Mouse (Mus musculus) neural tube, embryonic 11.5 days (tissue): ENCODE data around the gene Hmga2. TPM values are rescaled to one million over a fixed set of nuclear protein-coding genes. Genes with fewer than 3 reads are reported as not detected.

ENCODE experiments used
- ATAC-seq: fragments of 200-750 bp; cut with Nextera tagmentation; 2 replicates; pipeline ENCODE4 v1.8.0; 2017; ENCODE audit warnings: moderate number of reproducible peaks, mild to moderate bottlenecking, moderate TSS enrichment, moderate library complexity; ENCODE audit not compliant: insufficient read depth, low FRiP score, low TSS enrichment
- DNase-seq: peaks from one replicate; pipeline ENCODE4 v3.0.0-alpha.2; 2015; ENCODE audit warnings: low spot score
- H3K27ac ChIP-seq: fragments of 300-500 bp; sonication (generic); 2 replicates; pipeline ENCODE4 v1.5.1; 2014; ENCODE audit warnings: low read depth, mild to moderate bottlenecking, low read length
- H3K27me3 ChIP-seq: fragments of 300-500 bp; sonication (generic); 2 replicates; pipeline ENCODE4 v1.6.1; 2014; ENCODE audit warnings: mild to moderate bottlenecking, low read length, mixed read lengths; ENCODE audit not compliant: control insufficient read depth, insufficient read depth
- H3K36me3 ChIP-seq: fragments of 300-500 bp; sonication (generic); 2 replicates; pipeline ENCODE4 v1.6.1; 2014; ENCODE audit warnings: mild to moderate bottlenecking, low read length, moderate library complexity, mixed read lengths; ENCODE audit not compliant: control insufficient read depth, insufficient read depth
- H3K4me1 ChIP-seq: fragments of 300-500 bp; sonication (generic); 2 replicates; pipeline ENCODE4 v1.6.1; 2014; ENCODE audit warnings: low read length, mixed read lengths; ENCODE audit not compliant: control insufficient read depth, insufficient read depth
- H3K4me2 ChIP-seq: fragments of 300-500 bp; sonication (generic); 2 replicates; pipeline ENCODE4 v1.6.1; 2014; ENCODE audit warnings: low read depth, mild to moderate bottlenecking, moderate library complexity
- H3K4me3 ChIP-seq: fragments of 300-500 bp; sonication (generic); 2 replicates; pipeline ENCODE4 v1.5.1; 2014; ENCODE audit warnings: low read depth, low read length
- H3K9ac ChIP-seq: fragments of 300-500 bp; sonication (generic); 2 replicates; pipeline ENCODE4 v1.6.1; 2014; ENCODE audit warnings: mild to moderate bottlenecking, low read length
- H3K9me3 ChIP-seq: fragments of 300-500 bp; sonication (generic); 2 replicates; pipeline ENCODE4 v1.6.1; 2016; ENCODE audit warnings: low read length; ENCODE audit not compliant: control insufficient read depth
- WGBS: fragments of 180-500 bp; shearing (Covaris S2); extraction: QIAGEN DNeasy Blood & Tissue Kit; methylation state at CpG from one replicate; pipeline ENCODE4 v1.1.7; 2014; 5-methylcytosine and 5-hydroxymethylcytosine counted together
- polyA plus RNA-seq: library from polyadenylated mRNA; unstranded; fragments of >200 nt; fragmentation: Nextera tagmentation; extraction: Ambion mirVana; gene quantifications from 2 replicates; pipeline ENCODE4 v1.2.1, GENCODE M21; 2014

Gene Hmga2
- polyA plus RNA-seq, 1 experiment from 2014 or later = 49.7 TPM

- H3K4me3 ChIP-seq = no peak overlapping the region
- no peak for ATAC-seq
- no peak for DNase-seq
- H3K4me1 ChIP-seq = peaks cover 51% of the 10 kb centered on the region
- no peaks in the 10 kb centered on the region for H3K36me3 ChIP-seq
- 38% methylated on average over 7 of the region's 7 CpGs for WGBS
- no peaks in the 10 kb centered on the region for H3K27me3 ChIP-seq
- H3K9me3 ChIP-seq = no peaks in the 10 kb centered on the region
- H3K9ac ChIP-seq = peak overlapping the region; percentile 15; the same call in 1 of the 2 replicates
- H3K27ac ChIP-seq = peak overlapping the region; percentile 85
- 0 out of 2 replicates have a peak overlapping the region, but pooled peaks have one; percentile 20 for H3K4me2 ChIP-seq
Measured at GRCm38 (mm10) chr10:120418211-120418610, 58.1 kb downstream of the Hmga2 start.

GRCm38 (mm10) chr10:120417488-120418118, 58.7 kb downstream of the Hmga2 start:
- Histone ChIP-seq H3K4me1 (peaks cover 45% of the 10 kb centered on the region), H3K4me3 (no peak overlapping the region)

GRCm38 (mm10) chr10:120417116-120417487, 59.2 kb downstream of the Hmga2 start:
- H3K36me3 ChIP-seq = no peaks in the 10 kb centered on the region
- ATAC-seq (peak; percentile 32; the same call in 1 of the 2 replicates), DNase-seq (peak; percentile 46)
- no peak overlapping the region for H3K4me2 ChIP-seq
- no peaks in the 10 kb centered on the region for H3K27me3 ChIP-seq
- H3K9ac ChIP-seq = no peak overlapping the region
- H3K4me1 ChIP-seq = peaks cover 41% of the 10 kb centered on the region
- peak overlapping the region; percentile 85 for H3K27ac ChIP-seq
- no peak overlapping the region for H3K4me3 ChIP-seq
- WGBS = 22% methylated on average over 5 of the region's 5 CpGs
- no peaks in the 10 kb centered on the region for H3K9me3 ChIP-seq

More at GRCm38 (mm10) chr10:120417488-120418118, 58.7 kb downstream of the Hmga2 start:
- Histone ChIP-seq H3K36me3 (no peaks in the 10 kb centered on the region), H3K27ac (peak overlapping the region; percentile 85), H3K9me3 (no peaks in the 10 kb centered on the region), H3K9ac (peak overlapping the region; percentile 15; the same call in 1 of the 2 replicates), H3K27me3 (no peaks in the 10 kb centered on the region), H3K4me2 (peak overlapping the region; percentile 20; the same call in 1 of the 2 replicates)
- DNase-seq = peak; percentile 64
- 1% methylated on average over 7 of the region's 7 CpGs for WGBS
- peak; percentile 67 for ATAC-seq

- no peak for DNase-seq
- Histone ChIP-seq H3K27me3 (no peaks in the 10 kb centered on the region), H3K36me3 (no peaks in the 10 kb centered on the region), H3K9me3 (no peaks in the 10 kb centered on the region), H3K4me3 (no peak overlapping the region), H3K4me2 (no peak overlapping the region), H3K9ac (no peak overlapping the region), H3K27ac (peak overlapping the region; percentile 85), H3K4me1 (peaks cover 39% of the 10 kb centered on the region)
- no peak for ATAC-seq
- 65% methylated on average over 12 of the region's 12 CpGs for WGBS
Measured at GRCm38 (mm10) chr10:120416628-120417027, 59.6 kb downstream of the Hmga2 start.

GRCm38 (mm10) chr10:120412215-120412614, 64.1 kb downstream of the Hmga2 start:
- no peak overlapping the region for H3K4me3 ChIP-seq
- H3K9me3 ChIP-seq = no peaks in the 10 kb centered on the region
- peaks cover 8% of the 10 kb centered on the region for H3K4me1 ChIP-seq
- H3K27me3 ChIP-seq = no peaks in the 10 kb centered on the region
- WGBS = 53% methylated on average over 5 of the region's 5 CpGs
- ATAC-seq = no peak
- H3K36me3 ChIP-seq = no peaks in the 10 kb centered on the region
- H3K27ac ChIP-seq = no peak overlapping the region
- DNase-seq = no peak
- H3K4me2 ChIP-seq = no peak overlapping the region
- no peak overlapping the region for H3K9ac ChIP-seq

GRCm38 (mm10) chr10:120410958-120411357, 65.3 kb downstream of the Hmga2 start:
- WGBS = 72% methylated on average over 4 of the region's 4 CpGs
- H3K27me3 ChIP-seq = no peaks in the 10 kb centered on the region
- no peak overlapping the region for H3K4me2 ChIP-seq
- no peak overlapping the region for H3K27ac ChIP-seq
- H3K9ac ChIP-seq = no peak overlapping the region
- no peaks in the 10 kb centered on the region for H3K36me3 ChIP-seq
- no peak overlapping the region for H3K4me3 ChIP-seq
- no peaks in the 10 kb centered on the region for H3K9me3 ChIP-seq
- ATAC-seq (no peak), DNase-seq (no peak)
- peaks cover 4% of the 10 kb centered on the region; the same call in 1 of the 2 replicates for H3K4me1 ChIP-seq

- no peaks in the 10 kb centered on the region for H3K27me3 ChIP-seq
- ATAC-seq = no peak
- H3K4me3 ChIP-seq = no peak overlapping the region
- no peak overlapping the region for H3K4me2 ChIP-seq
- no peaks in the 10 kb centered on the region for H3K36me3 ChIP-seq
- WGBS = 89% methylated on average over 9 of the region's 9 CpGs
- peaks cover 4% of the 10 kb centered on the region; the same call in 1 of the 2 replicates for H3K4me1 ChIP-seq
- no peak overlapping the region for H3K27ac ChIP-seq
- no peaks in the 10 kb centered on the region for H3K9me3 ChIP-seq
- H3K9ac ChIP-seq = no peak overlapping the region
- no peak for DNase-seq
Measured at GRCm38 (mm10) chr10:120409131-120409530, 67.1 kb downstream of the Hmga2 start.

- Histone ChIP-seq H3K4me3 (no peak overlapping the region), H3K9ac (no peak overlapping the region), H3K27me3 (no peaks in the 10 kb centered on the region), H3K4me1 (peaks cover 6% of the 10 kb centered on the region), H3K9me3 (no peaks in the 10 kb centered on the region), H3K4me2 (no peak overlapping the region), H3K27ac (no peak overlapping the region), H3K36me3 (no peaks in the 10 kb centered on the region)
- ATAC-seq (no peak), DNase-seq (no peak)
- 39% methylated on average over 9 of the region's 9 CpGs for WGBS
Measured at GRCm38 (mm10) chr10:120407230-120407629, 69.0 kb downstream of the Hmga2 start.

- H3K9ac ChIP-seq = no peak overlapping the region
- H3K36me3 ChIP-seq = no peaks in the 10 kb centered on the region
- DNase-seq (no peak), ATAC-seq (no peak)
- H3K27ac ChIP-seq = no peak overlapping the region
- no peaks in the 10 kb centered on the region for H3K27me3 ChIP-seq
- no peak overlapping the region for H3K4me3 ChIP-seq
- no peaks in the 10 kb centered on the region for H3K9me3 ChIP-seq
- WGBS = 83% methylated on average over 9 of the region's 9 CpGs
- peaks cover 7% of the 10 kb centered on the region for H3K4me1 ChIP-seq
- no peak overlapping the region for H3K4me2 ChIP-seq
Measured at GRCm38 (mm10) chr10:120406038-120406437, 70.2 kb downstream of the Hmga2 start.
